In genomic region chr7:117090911-117091550, GRCm38 (mm10) we compare ENCODE assay signal across 9 mouse cellular contexts.
DNase-seq lines count a peak whose midpoint lies in the region; ATAC-seq lines count a peak whose summit lies in the region.
"Had no signal": no experiment of that assay in that cellular context is flagged by ENCODE, and none has a peak within 500 bp of the region (broad histone marks: within the 10 kb centered on the region; RNA-seq: fewer than 3 reads in every experiment).

No protein-coding gene starts in this region.

- H3K4me1 ChIP-seq in midbrain, embryonic 11.5 days (ENCODE audit: control insufficient read depth, insufficient read depth, low read length), result no peaks in the 10 kb centered on the region
- no peaks in the 10 kb centered on the region for H3K4me1 ChIP-seq in hindbrain, embryonic 12.5 days
- H3K4me1 ChIP-seq: embryonic facial prominence, embryonic 12.5 days; liver, embryonic 15.5 days had no signal

- no peak overlapping the region for H3K9ac ChIP-seq in midbrain, embryonic 11.5 days (ENCODE audit: low read length)
- no peak overlapping the region for H3K9ac ChIP-seq in hindbrain, embryonic 12.5 days
- H3K9ac ChIP-seq: embryonic facial prominence, embryonic 12.5 days; liver, embryonic 15.5 days had no signal

- peak; percentile 4 to 9 for DNase-seq in urinary bladder, adult 18-20 months (ENCODE audit: low spot score in 2 of 2)
- DNase-seq in urinary bladder, adult 2 months (ENCODE audit: low spot score), result no peak
- DNase-seq in adrenal gland, postnatal 36 days, result peak; percentile 73 to 76
- DNase-seq in kidney, adult 18-20 months, result peak; percentile 9
- DNase-seq in mesoderm, embryonic 11.5 days (ENCODE audit: low read depth, low spot score), result peak; percentile 25
- DNase-seq in midbrain, embryonic 11.5 days (ENCODE audit: low spot score, missing footprints), result no peak

- no peak overlapping the region for H3K4me2 ChIP-seq in midbrain, embryonic 11.5 days
- H3K4me2 ChIP-seq in hindbrain, embryonic 12.5 days (replicated peaks), result no peak overlapping the region
- H3K4me2 ChIP-seq: embryonic facial prominence, embryonic 12.5 days; liver, embryonic 15.5 days had no signal

- WGBS in midbrain, embryonic 11.5 days, result 74% methylated on average over 6 of the region's 6 CpGs
- 67% methylated on average over 6 of the region's 6 CpGs for WGBS in hindbrain, embryonic 12.5 days

- no peak overlapping the region for H3K27ac ChIP-seq in midbrain, embryonic 11.5 days (ENCODE audit: low read depth, low read length)
- no peak overlapping the region for H3K27ac ChIP-seq in hindbrain, embryonic 12.5 days
- H3K27ac ChIP-seq: embryonic facial prominence, embryonic 12.5 days; liver, embryonic 15.5 days had no signal

- H3K9me3 ChIP-seq in midbrain, embryonic 11.5 days (ENCODE audit: control insufficient read depth, low read length), result no peaks in the 10 kb centered on the region
- H3K9me3 ChIP-seq in hindbrain, embryonic 12.5 days (replicated peaks), result no peaks in the 10 kb centered on the region
- H3K9me3 ChIP-seq: embryonic facial prominence, embryonic 12.5 days; liver, embryonic 15.5 days had no signal

- H3K27me3 ChIP-seq in midbrain, embryonic 11.5 days (ENCODE audit: control insufficient read depth, insufficient read depth, low read length), result no peaks in the 10 kb centered on the region
- H3K27me3 ChIP-seq in hindbrain, embryonic 12.5 days, result no peaks in the 10 kb centered on the region
- H3K27me3 ChIP-seq: embryonic facial prominence, embryonic 12.5 days; liver, embryonic 15.5 days had no signal

- H3K36me3 ChIP-seq in midbrain, embryonic 11.5 days (ENCODE audit: control insufficient read depth, insufficient read depth, low read length), result no peaks in the 10 kb centered on the region
- no peaks in the 10 kb centered on the region for H3K36me3 ChIP-seq in hindbrain, embryonic 12.5 days
- H3K36me3 ChIP-seq: embryonic facial prominence, embryonic 12.5 days; liver, embryonic 15.5 days had no signal

- no peak for ATAC-seq in midbrain, embryonic 11.5 days (ENCODE audit: low FRiP score)
- no peak for ATAC-seq in hindbrain, embryonic 12.5 days (ENCODE audit: low FRiP score)

- no peak overlapping the region for H3K4me3 ChIP-seq in midbrain, embryonic 11.5 days (ENCODE audit: low read depth, low read length)
- H3K4me3 ChIP-seq in hindbrain, embryonic 12.5 days, result no peak overlapping the region
- H3K4me3 ChIP-seq: embryonic facial prominence, embryonic 12.5 days; liver, embryonic 15.5 days had no signal

Comparison
In these comparisons a context has a peak if more than half of its experiments do, and no peak if none do; other contexts are left out.
1. DNase-seq: peak in urinary bladder, adult 18-20 months (2 of 2), adrenal gland, postnatal 36 days (2 of 2), kidney, adult 18-20 months (single experiment) and mesoderm, embryonic 11.5 days (single experiment); none in urinary bladder, adult 2 months (single experiment) and midbrain, embryonic 11.5 days (single experiment).